ENCODE assay signal across 27 mouse cellular contexts in the genomic region with DNA sequence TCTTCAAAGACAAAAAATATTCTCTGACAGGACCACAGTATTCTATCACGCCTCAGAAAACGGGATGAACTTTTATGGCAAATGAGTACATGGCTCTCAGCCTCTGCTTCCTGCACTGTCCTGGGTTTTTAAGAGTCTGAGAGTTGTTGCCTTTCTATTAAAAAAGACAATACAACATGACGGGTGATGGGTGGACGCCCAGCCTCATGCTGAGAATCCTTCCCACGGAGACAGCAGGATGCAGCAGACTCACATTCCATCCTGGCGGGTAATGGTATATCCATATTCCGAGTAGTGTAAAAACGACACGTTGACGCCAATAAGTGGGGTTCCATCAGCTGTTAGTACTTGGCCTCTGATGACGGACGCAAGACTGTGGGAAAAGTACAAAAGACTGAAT.
DNase-seq lines count a peak whose midpoint lies in the region; ATAC-seq lines count a peak whose summit lies in the region.
"Had no signal": no experiment of that assay in that cellular context is flagged by ENCODE, and none has a peak within 500 bp of the region (broad histone marks: within the 10 kb centered on the region; RNA-seq: fewer than 3 reads in every experiment).

No protein-coding gene starts in this region.

- WGBS in intestine, embryonic 14.5 days: 67% methylated on average over 12 of the region's 12 CpGs
- WGBS in intestine, embryonic 16.5 days: 79% methylated on average over 12 of the region's 12 CpGs

- H3K4me1 ChIP-seq in intestine, embryonic 14.5 days (replicated peaks; ENCODE audit: control insufficient read depth, insufficient read depth, low read length): peaks cover 13% of the 10 kb centered on the region
- H3K4me1 ChIP-seq in intestine, embryonic 16.5 days (ENCODE audit: control insufficient read depth, insufficient read depth, low read length): no peaks in the 10 kb centered on the region
- H3K4me1 ChIP-seq: heart, embryonic 12.5 days; heart, embryonic 15.5 days had no signal

- no peaks in the 10 kb centered on the region for H3K9me3 ChIP-seq in intestine, embryonic 14.5 days (ENCODE audit: control insufficient read depth, low read length)
- no peaks in the 10 kb centered on the region for H3K9me3 ChIP-seq in intestine, embryonic 16.5 days (ENCODE audit: control insufficient read depth, low read length)
- H3K9me3 ChIP-seq: heart, embryonic 15.5 days had no signal

- H3K4me3 ChIP-seq in intestine, embryonic 14.5 days (ENCODE audit: low read depth, low read length): no peak overlapping the region
- no peak overlapping the region for H3K4me3 ChIP-seq in intestine, embryonic 16.5 days (ENCODE audit: low read length)
- H3K4me3 ChIP-seq: heart, embryonic 12.5 days; heart, embryonic 15.5 days had no signal

- H3K36me3 ChIP-seq in intestine, embryonic 14.5 days (ENCODE audit: control insufficient read depth, insufficient read depth, low read length): peaks cover 42% of the 10 kb centered on the region
- no peaks in the 10 kb centered on the region for H3K36me3 ChIP-seq in intestine, embryonic 16.5 days (ENCODE audit: control insufficient read depth, insufficient read depth, low read length)
- H3K36me3 ChIP-seq: heart, embryonic 15.5 days had no signal

- no peak overlapping the region for H3K27ac ChIP-seq in intestine, embryonic 14.5 days (ENCODE audit: low read depth)
- H3K27ac ChIP-seq in intestine, embryonic 16.5 days (ENCODE audit: low read length): no peak overlapping the region
- H3K27ac ChIP-seq: gastrocnemius, adult 2 months; heart, embryonic 15.5 days; hindbrain, embryonic 14.5 days; hindbrain, postnatal 0 days had no signal

- ATAC-seq in intestine, embryonic 14.5 days (replicated peaks; ENCODE audit: low FRiP score, low TSS enrichment, low read depth): no peak
- no peak for ATAC-seq in intestine, embryonic 16.5 days
- ATAC-seq: activated CD4-positive, CD25-positive, alpha-beta regulatory T cell, adult 4 months; forebrain, embryonic 14.5 days; forebrain, postnatal 0 days; hindbrain, postnatal 0 days; inflammation-experienced regulatory T-cells, adult 6 months had no signal

- H3K27me3 ChIP-seq in intestine, embryonic 14.5 days (replicated peaks; ENCODE audit: control insufficient read depth, insufficient read depth, low read length): no peaks in the 10 kb centered on the region
- no peaks in the 10 kb centered on the region for H3K27me3 ChIP-seq in intestine, embryonic 16.5 days (replicated peaks; ENCODE audit: control insufficient read depth, insufficient read depth, low read length)
- H3K27me3 ChIP-seq: heart, embryonic 12.5 days; heart, embryonic 15.5 days had no signal

- H3K4me2 ChIP-seq in intestine, embryonic 14.5 days (ENCODE audit: low read length): no peak overlapping the region
- no peak overlapping the region for H3K4me2 ChIP-seq in intestine, embryonic 16.5 days (ENCODE audit: low read depth, low read length)
- H3K4me2 ChIP-seq: heart, embryonic 12.5 days; heart, embryonic 15.5 days had no signal

- DNase-seq in cerebellum, postnatal 10 days: peak; percentile 13 to 33
- DNase-seq in cerebellum, postnatal 4 days (ENCODE audit: low spot score in 2 of 2): no peak
- peak; percentile 49 for DNase-seq in intestine, embryonic 14.5 days (ENCODE audit: low spot score)
- DNase-seq in ES-CJ7 (ENCODE audit: low read depth, low spot score) (peak; percentile 40), WW6 (ENCODE audit: low read depth, low spot score) (peak; percentile 33)
- DNase-seq in neural tube, embryonic 10.5 days (ENCODE audit: extremely low spot score, low spot score): no peak
- no peak for DNase-seq in testis, postnatal 14 days (ENCODE audit: low spot score)
- DNase-seq: adrenal gland, adult 8-10 months; adrenal gland, postnatal 25 days; cerebellum, adult 11-12 months; cerebellum, adult 8-10 months; cerebellum, postnatal 14 days; forebrain, postnatal 0 days; gastrocnemius, adult 2 months; gastrocnemius, postnatal 14 days; heart, adult 18-20 months; heart, postnatal 10 days; heart, postnatal 4 days; kidney, adult 11 months had no signal

- H3K9ac ChIP-seq in intestine, embryonic 14.5 days (ENCODE audit: low read length): no peak overlapping the region
- H3K9ac ChIP-seq in intestine, embryonic 16.5 days (ENCODE audit: low read depth, low read length): no peak overlapping the region
- H3K9ac ChIP-seq: forebrain, postnatal 0 days; heart, embryonic 12.5 days; heart, embryonic 15.5 days; hindbrain, embryonic 14.5 days had no signal

Comparison
In these comparisons a context has a peak if more than half of its experiments do, and no peak if none do; other contexts are left out.
1. DNase-seq: peak in cerebellum, postnatal 10 days (2 of 2), intestine, embryonic 14.5 days (single experiment), ES-CJ7 (single experiment) and WW6 (single experiment); none in cerebellum, postnatal 4 days (0 of 2), neural tube, embryonic 10.5 days (single experiment) and testis, postnatal 14 days (single experiment).